Mouse (Mus musculus) left cerebral cortex, adult 2 months (tissue): ENCODE data around the gene Kng1. TPM values are rescaled to one million over a fixed set of nuclear protein-coding genes. Genes with fewer than 3 reads are reported as not detected.
A peak's percentile ranks its signal among the peaks of the same experiment; 100 is the strongest.

Source experiments
- DNase-seq, 2 experiments: peaks; one replicate each; pipeline ENCODE4 v3.0.0; 2021 to 2022; ENCODE audit warnings: low spot score in 2 of 2, mixed read lengths in 1 of 2; ENCODE audit errors: extremely low spot score in 1 of 2
- H3K27ac ChIP-seq: fragments of 200-600 bp; 2 replicates; pipeline ENCODE4 v1.8.1; 2022
- H3K4me3 ChIP-seq: fragments of 200-600 bp; 2 replicates; pipeline ENCODE4 v1.8.1; 2022
- CTCF ChIP-seq: fragments of 200-600 bp; IDR thresholded peaks from 2 replicates; pipeline ENCODE4 v1.8.1; 2022; ENCODE audit warnings: antibody characterized with exemption, mild to moderate bottlenecking, moderate library complexity
- intact Hi-C: fragments of 180-260 bp; cut with DNase I; formaldehyde crosslinking; loops from one replicate; pipeline ENCODE4 v1.15.1; 2025
- microRNA-seq, 2 experiments: library from miRNA; unstranded; fragments of <30 nt; microRNA quantifications; one replicate each; pipeline ENCODE4 v1.2.0; 2021
- total RNA-seq, 2 experiments: library from RNA; stranded (reverse); gene quantifications; 2 replicates each; pipeline ENCODE4 v1.2.3; 2021

The Kng1 gene
- total RNA-seq, 2 experiments from 2014 or later = not detected

DNA sequence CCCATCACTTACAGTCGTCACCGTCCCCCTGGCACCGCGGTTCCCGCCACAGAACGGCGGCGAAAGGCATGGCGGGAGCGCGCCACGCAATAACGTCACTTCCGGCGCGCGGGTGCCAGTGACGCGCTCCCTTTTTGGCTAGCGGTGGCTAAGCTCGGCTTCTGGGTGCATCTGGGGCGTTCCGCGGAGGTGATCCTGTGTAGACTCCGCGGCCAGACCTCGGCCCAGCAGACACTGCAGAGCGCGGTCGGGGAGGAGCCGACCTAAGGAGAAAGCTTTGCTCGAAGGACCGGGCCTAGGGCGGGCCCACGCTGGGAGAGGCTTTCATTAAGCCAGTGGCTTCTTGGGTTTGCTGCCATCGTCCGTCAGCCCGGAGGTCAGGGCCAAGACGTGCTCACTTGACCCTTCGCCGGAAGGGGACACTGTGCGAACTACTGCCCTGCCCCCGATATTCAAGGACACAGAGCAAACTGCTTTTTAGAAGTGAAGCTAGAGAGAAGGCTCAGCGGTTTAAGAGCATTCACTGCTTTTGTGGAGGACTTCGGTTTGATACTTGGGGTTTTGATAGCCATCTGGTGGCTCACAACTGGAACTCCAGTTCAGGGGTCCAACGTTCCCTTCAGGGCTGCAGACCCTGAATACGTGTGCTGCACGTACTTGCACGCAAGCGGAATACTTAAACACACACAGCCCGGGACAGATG, 70.2 kb downstream of the Kng1 start, which contains the start of gene Rfc4:
Rfc4 (minus strand) TSS at position 65 of the 703 bp plus-strand sequence.
- DNase-seq = peak; percentile 91 to 96
- Histone ChIP-seq H3K4me3 (peak within 1 kb of the TSS; percentile 69), H3K27ac (peak within 1 kb of the TSS; percentile 99)
- intact Hi-C loops = loop anchor here (2.0 to 5.0 kb wide), 2 partner anchors 21 to 271 kb away; partner anchors contain the start of genes Dnajb11, Eif4a2 and Tbccd1
- peak; percentile 43 for TF ChIP-seq CTCF

DNA sequence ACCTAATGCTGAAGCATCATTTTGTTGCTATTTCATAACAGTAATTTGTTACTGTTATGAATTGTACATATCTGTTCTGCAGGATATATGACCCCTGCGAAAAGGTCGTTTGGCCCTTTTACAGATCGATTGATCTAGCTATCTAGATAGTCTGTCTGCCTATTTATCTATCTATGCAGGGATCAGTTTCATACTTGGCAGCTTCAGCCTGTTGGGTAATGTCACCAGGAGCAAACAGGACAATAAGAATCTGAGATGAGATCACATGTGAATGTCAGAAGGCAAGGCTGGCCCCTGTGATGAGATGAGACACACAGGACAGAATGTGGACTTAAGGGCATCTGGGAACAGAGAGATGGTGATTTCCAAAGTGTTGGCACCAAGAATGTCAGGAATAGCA, 72.6 kb downstream of the Kng1 start:
- intact Hi-C loops = no loop called here
- no peak for DNase-seq
- TF ChIP-seq CTCF = no peak

More for the DNA sequence above, 72.6 kb downstream of the Kng1 start:
- Histone ChIP-seq H3K4me3 (no peak overlapping the region), H3K27ac (no peak overlapping the region)

Small RNAs within 50 kb of the gene (microRNA-seq; reads per million reads assigned to microRNA genes)
- 0.24 to 0.72 reads per million in 2 experiments for gene Gm49346

Other genes with a start within 250 kb of the Kng1 start
- not detected for gene Crygs, start 246.3 kb upstream of the Kng1 start, total RNA-seq
- 10 to 100 TPM; 11.9 to 14.6 TPM for gene Tbccd1, start 200.2 kb upstream of the Kng1 start, total RNA-seq
- gene Dnajb11, start 200.0 kb upstream of the Kng1 start, total RNA-seq = 10 to 100 TPM; 61.2 to 67.2 TPM
- gene Ahsg, start 166.6 kb upstream of the Kng1 start, total RNA-seq = not detected
- not detected for gene Fetub, start 139.5 kb upstream of the Kng1 start, total RNA-seq
- not detected for gene Hrg, start 106.8 kb upstream of the Kng1 start, total RNA-seq
- gene Kng2, start 28.4 kb upstream of the Kng1 start, total RNA-seq = not detected
- 100 to 1,000 TPM; 838 to 905 TPM for gene Eif4a2, start 49.6 kb downstream of the Kng1 start, total RNA-seq
- 1 to 10 TPM; 4.1 to 6.6 TPM for gene Rfc4, start 69.9 kb downstream of the Kng1 start, total RNA-seq
- gene Adipoq, start 88.7 kb downstream of the Kng1 start, total RNA-seq = not detected
- 10 to 100 TPM; 16.5 to 18.7 TPM for gene St6gal1, start 166.9 kb downstream of the Kng1 start, total RNA-seq